Mouse (Mus musculus): ENCODE results near the gene Lyz1.
"Not testable (repeated sequence)": the region's sequence is repeated elsewhere in the genome, so short reads cannot be mapped to it uniquely, and the experiment has no call there.

The Lyz1 gene

GRCm38 (mm10) chr10:117287226-117287850 is 5.3 kb downstream of the Lyz1 start:
- no peak for DNase-seq (ENCODE audit: low spot score in 2 of 2)

- DNase-seq (ENCODE audit: low spot score in 2 of 2), result no peak
Observed at GRCm38 (mm10) chr10:117286366-117286970, 6.2 kb downstream of the Lyz1 start.

DNA sequence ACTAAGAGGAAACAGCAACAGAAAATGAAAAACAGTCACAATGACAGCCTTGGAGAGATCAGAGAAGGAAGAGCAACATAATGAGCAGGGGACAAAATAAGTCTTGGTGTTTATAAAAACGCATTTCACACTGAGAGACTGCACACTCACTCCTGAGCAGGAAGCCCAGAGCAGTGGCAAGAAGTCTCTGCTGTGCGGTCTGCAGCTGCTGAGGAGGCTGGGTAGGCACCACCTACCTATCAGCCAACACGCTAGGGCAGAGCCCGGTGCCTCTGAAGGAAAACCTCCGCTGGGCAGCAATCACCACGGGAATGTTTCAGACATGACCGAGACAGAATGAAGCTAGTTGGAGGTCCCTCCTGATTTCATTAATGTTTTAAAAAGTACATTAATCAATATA is 7.1 kb downstream of the Lyz1 start:
- DNase-seq (ENCODE audit: low spot score in 2 of 2), result not testable (repeated sequence)

DNA sequence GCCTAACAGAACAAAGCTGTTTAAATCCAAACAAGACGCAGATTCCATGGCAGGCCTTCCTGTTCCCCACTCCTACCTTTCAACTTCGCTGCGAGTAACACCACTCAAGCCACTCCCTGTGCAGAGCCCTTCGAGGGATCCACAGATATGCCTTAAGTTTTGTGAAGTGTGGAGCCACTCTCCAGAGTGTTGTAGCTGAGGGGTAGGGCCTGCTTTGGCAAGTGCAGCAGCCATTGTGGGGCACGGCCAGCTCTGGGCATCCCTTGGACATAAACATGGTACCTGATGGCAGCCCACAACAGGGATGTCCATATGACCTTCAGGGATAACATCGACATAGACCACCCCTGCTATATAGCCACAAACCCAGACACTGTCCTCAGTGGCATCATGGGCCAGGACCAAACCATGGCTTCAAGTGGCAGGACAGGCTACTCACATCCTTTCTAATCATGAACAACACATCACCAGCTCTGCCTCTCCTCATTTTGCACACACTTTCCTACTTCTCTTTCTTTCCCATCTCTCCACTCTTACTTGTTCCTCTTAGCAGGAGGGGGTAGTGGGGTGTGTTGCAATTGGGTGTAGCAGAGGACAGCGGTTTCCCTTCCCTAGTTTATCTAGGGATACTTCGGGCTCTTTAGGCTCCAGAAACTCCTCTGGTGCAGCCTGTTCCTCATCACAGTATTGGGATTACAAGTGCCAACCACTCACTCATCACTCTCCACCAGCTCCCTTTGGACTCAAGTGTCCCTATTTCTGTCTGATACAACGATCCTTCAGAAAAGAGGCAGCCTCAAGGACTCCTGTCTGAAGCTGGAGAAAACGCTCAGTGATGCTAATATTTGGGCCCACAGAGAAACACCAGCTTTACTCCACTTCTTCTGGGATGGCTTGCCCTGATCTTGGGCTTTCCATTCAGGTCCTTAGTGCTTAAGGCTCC is 7.8 kb downstream of the Lyz1 start:
- DNase-seq (ENCODE audit: low spot score in 2 of 2), result no peak

DNA sequence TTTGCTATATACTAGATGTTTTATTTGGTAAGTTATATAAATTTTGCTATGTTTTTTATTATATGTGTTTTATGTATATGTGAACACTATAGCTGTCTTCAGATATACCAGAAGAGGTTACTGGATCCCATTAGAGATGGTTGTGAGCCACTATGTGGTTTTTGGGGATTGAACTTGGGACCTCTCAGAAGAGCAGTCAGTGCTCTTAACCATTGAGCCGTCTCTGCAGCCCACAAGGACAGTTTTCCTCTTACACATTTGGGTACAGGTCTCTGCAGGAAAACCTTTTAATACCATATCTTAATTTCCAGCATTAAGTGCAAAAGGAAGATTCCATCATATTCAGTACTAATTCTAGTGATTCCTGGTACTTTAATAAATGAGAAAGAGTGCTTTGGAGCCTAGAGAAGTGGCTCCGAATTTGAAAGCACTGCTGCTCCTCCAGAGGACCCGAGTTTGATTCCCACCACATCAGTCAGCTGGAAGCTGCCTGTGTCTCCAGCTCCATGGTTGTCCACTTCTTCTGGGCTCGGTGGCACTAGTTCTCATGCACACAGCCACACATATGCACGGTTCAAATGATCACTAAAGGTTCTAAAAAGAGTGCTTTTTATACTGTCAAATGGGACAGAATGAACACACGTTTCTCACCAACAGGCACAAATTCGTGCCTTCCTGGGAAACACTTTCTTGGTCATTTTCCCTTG is 8.6 kb downstream of the Lyz1 start:
- no peak for DNase-seq (ENCODE audit: low spot score in 2 of 2)

- DNase-seq (ENCODE audit: low spot score in 2 of 2), result not testable (repeated sequence)
Observed at GRCm38 (mm10) chr10:117283196-117283595, 9.5 kb downstream of the Lyz1 start.

DNA sequence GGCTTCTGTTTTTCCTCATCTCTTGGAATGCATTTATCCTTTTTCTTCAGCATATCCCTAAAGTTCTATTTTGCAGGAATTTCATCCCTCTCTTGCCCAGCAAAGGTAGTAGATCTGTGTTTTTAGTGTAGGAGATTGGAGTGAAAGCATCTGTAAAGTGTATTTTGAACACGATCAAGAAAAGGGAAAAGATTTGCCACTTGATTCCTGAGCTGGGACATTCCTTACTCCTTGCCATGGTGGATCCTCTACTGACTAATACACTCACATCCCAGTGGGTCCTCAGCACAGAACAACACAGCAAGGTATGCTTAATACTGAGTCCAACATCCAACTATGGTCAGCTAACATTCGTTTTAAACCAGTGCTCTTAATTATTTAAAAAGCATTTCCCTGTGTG is 10.1 kb downstream of the Lyz1 start:
- DNase-seq (ENCODE audit: low spot score in 2 of 2), result no peak

- DNase-seq (ENCODE audit: low spot score in 2 of 2), result peak in 1 of 2 experiments; percentile 20
Observed at GRCm38 (mm10) chr10:117282049-117282448, 10.6 kb downstream of the Lyz1 start, which contains the start of gene Lyz2. TSS of gene Lyz2 (minus strand) at chr10:117282321.

GRCm38 (mm10) chr10:117281381-117281920 is 11.2 kb downstream of the Lyz1 start:
- no peak for DNase-seq (ENCODE audit: low spot score in 2 of 2)

GRCm38 (mm10) chr10:117280000-117280399 is 12.7 kb downstream of the Lyz1 start:
- peak in 1 of 2 experiments; percentile 25 for DNase-seq (ENCODE audit: low spot score in 2 of 2)

GRCm38 (mm10) chr10:117278510-117278909 is 14.2 kb downstream of the Lyz1 start:
- not testable (repeated sequence) for DNase-seq (ENCODE audit: low spot score in 2 of 2)

DNA sequence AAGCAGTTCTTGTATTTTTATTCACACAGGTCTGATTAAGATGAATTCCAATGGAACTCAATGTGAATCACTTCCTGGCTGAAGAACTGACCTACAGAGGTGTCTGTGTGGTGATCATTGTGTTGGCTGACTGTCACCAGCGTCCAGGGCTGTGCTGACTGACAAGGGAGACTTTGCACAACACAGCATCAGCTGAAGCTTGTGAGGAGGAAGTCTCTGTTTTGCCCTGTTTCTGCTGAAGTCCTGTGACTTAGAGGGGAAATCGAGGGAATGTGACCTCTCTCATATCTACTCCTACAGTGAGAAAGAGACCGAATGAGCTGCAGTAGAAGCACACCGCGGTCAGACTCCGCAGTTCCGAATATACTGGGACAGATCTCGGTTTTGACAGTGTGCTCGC is 14.9 kb downstream of the Lyz1 start:
- not testable (repeated sequence) for DNase-seq (ENCODE audit: low spot score in 2 of 2)

DNA sequence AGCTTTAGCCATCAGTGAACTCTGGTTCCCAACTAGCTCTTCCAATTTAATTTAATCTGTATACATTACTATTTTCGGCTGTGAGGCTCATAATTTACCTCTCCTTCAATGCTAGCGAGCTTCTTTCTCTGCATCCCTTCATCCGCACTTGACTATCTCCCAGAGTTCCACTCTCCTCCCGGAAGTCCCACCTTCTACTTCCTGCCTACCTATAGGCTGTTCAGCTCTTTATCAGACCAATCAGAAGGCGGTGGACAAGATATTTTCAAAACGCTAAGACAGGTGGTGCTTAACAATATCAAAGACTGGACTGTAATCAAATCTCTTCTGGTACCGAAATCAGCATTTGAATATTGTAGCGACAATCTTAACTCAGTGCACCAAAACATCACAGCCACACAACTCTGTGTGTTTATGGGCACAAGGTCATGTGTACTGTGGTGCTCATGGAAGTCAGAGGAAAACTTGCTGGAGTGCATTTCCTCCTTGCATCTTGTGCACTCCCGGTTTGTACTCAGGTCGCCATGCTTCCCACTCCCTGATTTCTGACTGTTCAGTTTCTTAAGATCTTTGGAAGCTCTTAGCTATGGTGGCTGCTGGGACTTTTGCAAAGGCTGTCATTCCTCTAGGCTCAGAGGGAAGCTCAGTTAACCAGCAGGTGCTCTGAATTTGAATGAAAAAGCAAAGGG is 16.8 kb downstream of the Lyz1 start:
- no peak for DNase-seq (ENCODE audit: low spot score in 2 of 2)

DNA sequence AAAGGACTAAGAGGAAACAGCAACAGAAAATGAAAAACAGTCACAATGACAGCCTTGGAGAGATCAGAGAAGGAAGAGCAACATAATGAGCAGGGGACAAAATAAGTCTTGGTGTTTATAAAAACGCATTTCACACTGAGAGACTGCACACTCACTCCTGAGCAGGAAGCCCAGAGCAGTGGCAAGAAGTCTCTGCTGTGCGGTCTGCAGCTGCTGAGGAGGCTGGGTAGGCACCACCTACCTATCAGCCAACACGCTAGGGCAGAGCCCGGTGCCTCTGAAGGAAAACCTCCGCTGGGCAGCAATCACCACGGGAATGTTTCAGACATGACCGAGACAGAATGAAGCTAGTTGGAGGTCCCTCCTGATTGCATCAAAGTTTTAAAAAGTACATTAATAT is 18.0 kb downstream of the Lyz1 start:
- not testable (repeated sequence) for DNase-seq (ENCODE audit: low spot score in 2 of 2)

DNA sequence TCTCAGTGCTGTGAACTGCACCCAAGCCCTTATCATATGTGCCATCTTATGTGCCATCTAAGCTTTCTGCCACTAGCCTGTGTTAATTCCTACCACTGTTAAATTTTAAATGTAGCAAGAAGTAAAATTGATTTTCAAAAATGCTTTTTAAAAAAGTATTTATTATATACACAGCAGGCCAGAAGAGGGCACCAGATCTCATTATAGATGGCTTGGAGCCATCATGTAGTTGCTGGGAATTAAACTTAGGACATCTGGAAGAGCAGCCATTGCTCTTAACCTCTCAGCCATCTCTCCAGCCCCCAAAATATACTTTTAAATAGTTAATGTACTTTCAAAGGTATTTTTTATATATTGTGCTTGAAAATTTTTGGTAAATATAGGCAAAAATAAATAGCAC is 20.6 kb downstream of the Lyz1 start:
- no peak for DNase-seq (ENCODE audit: low spot score in 2 of 2)

DNA sequence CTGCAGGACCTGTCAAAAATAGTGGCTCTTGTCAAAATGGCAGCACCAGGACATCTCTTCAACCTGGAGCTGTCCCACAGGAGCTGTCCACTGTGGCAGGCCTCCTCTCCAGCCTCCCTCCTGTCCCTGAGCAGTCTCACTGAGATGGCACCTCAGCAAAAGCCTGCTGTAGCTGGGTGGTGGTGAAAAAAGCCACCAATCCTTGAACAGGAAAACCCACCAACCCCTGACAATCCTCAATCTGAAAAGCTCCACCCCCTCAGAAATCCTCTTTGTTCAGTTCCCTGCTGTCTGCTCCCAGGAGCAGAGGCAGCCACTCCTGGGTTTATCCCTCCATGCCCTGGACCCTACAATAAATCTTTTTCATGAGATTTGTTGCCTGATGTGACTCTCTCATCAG is 32.8 kb downstream of the Lyz1 start:
- no peak for DNase-seq (ENCODE audit: low spot score in 2 of 2)

DNA sequence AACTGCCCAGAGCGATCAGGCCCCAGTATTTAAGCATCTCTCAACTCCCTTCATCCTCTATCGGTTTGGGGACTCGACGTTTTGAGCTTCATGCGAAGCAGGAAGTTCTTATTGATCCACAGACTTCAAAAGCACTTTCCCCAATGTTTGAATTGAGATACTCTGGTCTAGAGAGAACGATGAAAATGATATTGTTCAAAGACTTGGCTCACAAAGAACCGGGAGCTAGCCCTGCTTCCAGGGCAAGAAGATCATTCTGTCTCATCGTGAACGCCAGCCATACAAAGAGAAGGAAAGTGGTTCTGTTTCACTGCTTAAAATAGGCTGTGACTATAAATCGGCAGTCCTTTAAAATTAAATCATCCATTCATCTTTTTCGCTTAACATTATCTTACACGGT is 54.1 kb downstream of the Lyz1 start, which contains the start of gene 9530003J23Rik:
TSS of gene 9530003J23Rik (minus strand) at position 101 of the 400 bp plus-strand sequence.
- DNase-seq (ENCODE audit: low spot score in 2 of 2), result no peak

Data from spleen, postnatal 10 days (tissue).